Mouse (Mus musculus) mouse trophoblast stem cell (cell line): ENCODE measurements at regions not wholly inside any gene's neighbourhood (a gene's known extent, or its start where the extent isn't known, plus 50 kb on each side); places are given as distances from the start of the nearest gene placed in this dataset.

Experiments
- in situ Hi-C, 2 experiments: fragments of 300-500 bp; cut with MseI, MboI; formaldehyde crosslinking; loops; 2 replicates in 1 of 2; 3 replicates in 1 of 2; pipeline ENCODE4 v1.15.1; 2025

DNA sequence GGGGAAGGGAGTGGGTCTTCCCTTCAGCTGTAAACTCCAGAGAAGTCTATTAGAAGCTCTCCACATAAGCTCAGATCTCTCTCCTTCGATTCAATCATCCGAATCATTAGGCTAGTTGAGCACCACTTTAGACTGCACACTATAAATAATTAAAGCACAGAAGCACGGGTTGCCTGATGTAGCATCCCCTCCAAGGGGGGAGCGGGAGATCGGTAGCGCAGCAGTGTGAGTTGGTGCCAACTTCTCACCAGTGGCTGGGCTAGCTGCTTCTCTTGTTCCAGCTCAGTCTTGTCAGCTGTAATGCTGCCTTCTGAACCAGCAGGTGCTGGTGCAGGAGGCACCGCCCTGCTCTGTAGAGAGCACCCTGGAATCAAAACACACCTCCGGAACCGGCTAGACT lies 78.6 kb downstream of the A830031A19Rik start:
- in situ Hi-C loops, result no loop called here

- in situ Hi-C loops, result no loop called here
Observed at GRCm38 (mm10) chr11:23994160-23994559, 80.7 kb downstream of the A830031A19Rik start.

DNA sequence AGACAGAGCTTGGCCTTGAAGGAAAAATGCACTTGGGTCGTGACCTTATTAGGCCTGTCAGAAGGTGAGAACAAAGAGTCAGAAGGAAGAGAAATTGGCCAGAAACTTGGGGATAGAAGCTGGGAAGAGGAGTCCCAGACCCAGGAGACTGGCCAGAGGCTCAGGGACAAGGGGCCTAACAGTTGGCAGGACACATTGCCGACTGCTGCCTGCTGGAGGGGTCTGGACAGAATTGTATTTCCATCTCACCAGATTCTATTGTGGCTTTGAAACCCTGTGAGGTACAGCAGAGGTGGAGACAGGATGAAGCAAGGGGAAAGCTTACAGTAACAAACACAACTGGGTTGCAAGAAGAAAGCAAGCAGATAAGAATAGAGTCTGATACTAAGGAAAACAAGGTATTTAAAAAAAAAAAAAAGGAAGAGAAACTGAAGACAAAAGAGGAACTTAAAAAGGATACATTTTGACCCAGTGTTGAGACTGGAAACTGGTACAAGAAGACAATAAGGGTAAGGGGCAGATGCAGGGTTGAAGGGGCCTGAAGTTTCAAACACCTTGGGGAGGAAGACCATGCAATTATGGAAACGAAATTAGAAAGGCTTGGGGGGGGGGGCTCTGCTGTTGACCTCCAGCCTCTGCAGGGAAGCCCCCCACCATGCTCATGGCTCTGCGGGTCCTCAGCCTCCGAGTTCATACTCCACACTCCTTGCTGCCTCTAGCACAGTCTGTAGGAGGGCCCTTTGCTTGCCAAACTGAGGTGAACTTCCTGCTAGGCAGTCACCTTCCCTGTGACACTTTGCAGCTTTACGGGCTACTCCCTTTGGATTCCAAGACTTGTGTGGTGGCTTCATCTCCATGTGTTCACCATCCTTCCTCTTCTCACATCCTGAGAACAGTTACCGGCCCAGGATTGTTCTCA lies 87.1 kb downstream of the A830031A19Rik start:
- in situ Hi-C loops, result no loop called here

- in situ Hi-C loops, result no loop called here
Observed at GRCm38 (mm10) chr11:23985231-23985630, 89.6 kb downstream of the A830031A19Rik start.

DNA sequence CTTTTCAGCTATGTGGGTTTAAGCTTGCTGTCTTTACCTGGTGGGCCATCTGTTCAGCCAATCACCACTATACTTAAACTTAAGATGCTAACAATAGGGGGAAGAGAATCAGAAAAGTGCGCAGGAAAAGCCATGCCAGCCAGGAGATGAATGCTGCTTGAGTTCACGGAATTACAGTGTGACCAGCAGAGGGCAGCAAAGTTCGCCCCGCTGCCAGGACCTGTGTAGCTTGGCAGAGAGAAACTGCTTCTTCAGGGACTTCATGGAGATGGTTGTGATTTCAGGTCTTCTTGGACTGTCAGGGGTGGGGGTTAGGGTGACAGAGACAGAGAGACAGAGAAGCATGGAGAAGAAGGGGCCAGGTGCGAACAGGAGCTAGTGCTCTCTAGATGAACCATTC lies 84.3 kb upstream of the Papolg start:
- in situ Hi-C loops, result no loop called here

DNA sequence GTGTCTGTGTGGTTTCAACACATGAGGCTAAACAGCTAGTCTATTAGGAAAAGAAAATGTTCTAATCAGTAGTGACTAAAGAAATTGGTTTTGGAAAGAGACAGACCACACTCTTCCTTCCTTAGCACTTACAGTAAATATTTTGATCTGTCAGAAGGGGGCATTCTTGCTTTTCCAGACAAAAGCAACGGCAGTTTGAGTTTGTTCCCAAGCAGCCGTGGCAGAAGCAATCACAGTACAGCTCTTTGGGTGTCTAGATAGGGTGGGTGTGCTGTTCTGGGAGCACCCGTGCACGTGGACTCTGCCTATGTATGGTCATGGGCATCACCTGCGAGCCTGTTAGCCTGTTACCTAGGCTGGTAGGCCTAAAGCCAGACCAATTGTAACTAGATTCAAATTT lies 83.2 kb upstream of the Papolg start:
- in situ Hi-C loops, result no loop called here

DNA sequence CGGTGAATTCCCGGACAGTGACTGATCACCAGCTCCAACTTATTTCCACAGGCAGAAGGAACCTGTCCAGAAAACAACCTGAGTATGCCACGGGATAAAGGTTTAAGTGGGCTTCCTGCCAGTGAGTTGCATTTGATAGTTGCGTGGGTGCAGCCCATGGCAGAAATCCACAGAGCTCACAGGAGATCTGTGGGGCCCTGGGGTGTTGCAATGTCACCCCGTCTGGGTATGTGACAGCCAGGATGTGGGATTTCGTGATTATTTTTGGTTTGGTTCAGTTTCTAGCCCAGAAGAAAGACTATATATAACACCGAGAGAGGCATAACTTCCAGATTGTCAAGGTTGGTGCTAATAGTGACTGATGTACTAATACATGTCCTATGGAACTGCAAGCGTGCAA lies 82.0 kb upstream of the Papolg start:
- in situ Hi-C loops, result no loop called here

GRCm38 (mm10) chr11:23954323-23954722 lies 59.3 kb upstream of the Papolg start:
- in situ Hi-C loops, result loop anchor here (10.0 kb wide), 2 partner anchors 100 to 270 kb away; no protein-coding TSS in a partner anchor

GRCm38 (mm10) chr11:23945966-23946365 lies 50.9 kb upstream of the Papolg start:
- in situ Hi-C loops, result no loop called here
